Mouse (Mus musculus): ENCODE results near the gene Cenpb.

- TF ChIP-seq ZNF384 (IDR thresholded peaks at IDR 0.05; ENCODE audit: low read depth, low read length) (no peak), MAFK (IDR thresholded peaks at IDR 0.05; ENCODE audit: insufficient read depth, low read depth, low read length) (no peak), HCFC1 (IDR thresholded peaks at IDR 0.05; ENCODE audit: borderline replicate concordance, insufficient read depth, low read length) (no peak), ZC3H11A (IDR thresholded peaks at IDR 0.05; ENCODE audit: borderline replicate concordance, low read depth, low read length) (no peak)
Measured at GRCm38 (mm10) chr2:131127161-131127730, 52.6 kb downstream of the Cenpb start, which contains the start of gene Hspa12b.

Measured in ES-E14 (cell line).